Mouse (Mus musculus): ENCODE measurements around the gene 9930111J21Rik2. TPM values are rescaled to one million over a fixed set of nuclear protein-coding genes. Genes with fewer than 3 reads are reported as not detected.
"Not testable (repeated sequence)": the region's sequence is repeated elsewhere in the genome, so short reads cannot be mapped to it uniquely, and the experiment has no call there.

Gene 9930111J21Rik2
- polyA plus RNA-seq, 1 experiment from 2014 or later = 0.32 TPM

- not testable (repeated sequence) for H3K36me3 ChIP-seq (replicated peaks); DNase-seq (ENCODE audit: extremely low spot score, low spot score); H3K9me3 ChIP-seq; H3K4me3 ChIP-seq; H3K4me1 ChIP-seq; H3K27me3 ChIP-seq (ENCODE audit: poor library complexity, severe bottlenecking); H3K27ac ChIP-seq
- WGBS = 76% methylated on average over 2 of the region's 2 CpGs
These were observed 10.8 kb upstream of the 9930111J21Rik2 start for GRCm38 (mm10) chr11:49061865-49062264.

GRCm38 (mm10) chr11:49060061-49060460, 9.0 kb upstream of the 9930111J21Rik2 start:
- H3K4me1 ChIP-seq; DNase-seq (ENCODE audit: extremely low spot score, low spot score); H3K27me3 ChIP-seq (ENCODE audit: poor library complexity, severe bottlenecking); H3K4me3 ChIP-seq; H3K9me3 ChIP-seq; H3K36me3 ChIP-seq (replicated peaks); H3K27ac ChIP-seq: not testable (repeated sequence)
- WGBS = 81% methylated on average over 2 of the region's 3 CpGs

- not testable (repeated sequence) for H3K9me3 ChIP-seq; H3K4me1 ChIP-seq; H3K27ac ChIP-seq; H3K4me3 ChIP-seq; H3K27me3 ChIP-seq (ENCODE audit: poor library complexity, severe bottlenecking); DNase-seq (ENCODE audit: extremely low spot score, low spot score); H3K36me3 ChIP-seq (replicated peaks)
- no CpG with 5 or more reads among the region's 5 CpGs for WGBS
These were observed 852 bp upstream of the 9930111J21Rik2 start for GRCm38 (mm10) chr11:49051894-49052293.

GRCm38 (mm10) chr11:49050064-49050463, 978 bp downstream of the 9930111J21Rik2 start:
- not testable (repeated sequence) for H3K4me3 ChIP-seq; H3K27me3 ChIP-seq (ENCODE audit: poor library complexity, severe bottlenecking); DNase-seq (ENCODE audit: extremely low spot score, low spot score); H3K4me1 ChIP-seq; H3K27ac ChIP-seq; H3K9me3 ChIP-seq; H3K36me3 ChIP-seq (replicated peaks)

- not testable (repeated sequence) for DNase-seq (ENCODE audit: extremely low spot score, low spot score); H3K27ac ChIP-seq; H3K36me3 ChIP-seq (replicated peaks); H3K9me3 ChIP-seq; H3K4me3 ChIP-seq; H3K4me1 ChIP-seq; H3K27me3 ChIP-seq (ENCODE audit: poor library complexity, severe bottlenecking)
These were observed 39.0 kb downstream of the 9930111J21Rik2 start for GRCm38 (mm10) chr11:49012074-49012473.

- not testable (repeated sequence) for H3K4me1 ChIP-seq; H3K4me3 ChIP-seq; H3K27ac ChIP-seq; H3K9me3 ChIP-seq; H3K36me3 ChIP-seq (replicated peaks); H3K27me3 ChIP-seq (ENCODE audit: poor library complexity, severe bottlenecking); DNase-seq (ENCODE audit: extremely low spot score, low spot score)
- 53% methylated on average over 1 of the region's 1 CpGs for WGBS
These were observed 44.3 kb downstream of the 9930111J21Rik2 start for GRCm38 (mm10) chr11:49006785-49007184.

GRCm38 (mm10) chr11:49006317-49006716, 44.7 kb downstream of the 9930111J21Rik2 start:
- H3K27me3 ChIP-seq (ENCODE audit: poor library complexity, severe bottlenecking); H3K9me3 ChIP-seq; H3K36me3 ChIP-seq (replicated peaks); H3K4me1 ChIP-seq; H3K27ac ChIP-seq; DNase-seq (ENCODE audit: extremely low spot score, low spot score); H3K4me3 ChIP-seq: not testable (repeated sequence)
- WGBS = 78% methylated on average over 2 of the region's 2 CpGs

- H3K27me3 ChIP-seq (ENCODE audit: poor library complexity, severe bottlenecking); H3K9me3 ChIP-seq; H3K36me3 ChIP-seq (replicated peaks); DNase-seq (ENCODE audit: extremely low spot score, low spot score); H3K27ac ChIP-seq; H3K4me1 ChIP-seq; H3K4me3 ChIP-seq: not testable (repeated sequence)
- WGBS = 73% methylated on average over 1 of the region's 1 CpGs
These were observed 50.6 kb downstream of the 9930111J21Rik2 start for GRCm38 (mm10) chr11:49000411-49000810.

- not testable (repeated sequence) for H3K9me3 ChIP-seq; H3K27me3 ChIP-seq (ENCODE audit: poor library complexity, severe bottlenecking); H3K4me1 ChIP-seq; H3K4me3 ChIP-seq; H3K27ac ChIP-seq; H3K36me3 ChIP-seq (replicated peaks); DNase-seq (ENCODE audit: extremely low spot score, low spot score)
- WGBS = 66% methylated on average over 2 of the region's 2 CpGs
These were observed 57.0 kb downstream of the 9930111J21Rik2 start, which contains the start of gene Tgtp1 for GRCm38 (mm10) chr11:48994018-48994417. Gene Tgtp1 (minus strand): TSS chr11:48994172.

- not testable (repeated sequence) for H3K27me3 ChIP-seq (ENCODE audit: poor library complexity, severe bottlenecking); H3K27ac ChIP-seq; H3K4me1 ChIP-seq; H3K36me3 ChIP-seq (replicated peaks); H3K4me3 ChIP-seq; H3K9me3 ChIP-seq; DNase-seq (ENCODE audit: extremely low spot score, low spot score)
- WGBS = 82% methylated on average over 10 of the region's 10 CpGs
These were observed 57.7 kb downstream of the 9930111J21Rik2 start for GRCm38 (mm10) chr11:48993296-48993695.

- not testable (repeated sequence) for H3K36me3 ChIP-seq (replicated peaks); H3K9me3 ChIP-seq; H3K4me3 ChIP-seq; H3K27ac ChIP-seq; H3K27me3 ChIP-seq (ENCODE audit: poor library complexity, severe bottlenecking); DNase-seq (ENCODE audit: extremely low spot score, low spot score); H3K4me1 ChIP-seq
- 75% methylated on average over 4 of the region's 4 CpGs for WGBS
These were observed 59.1 kb downstream of the 9930111J21Rik2 start, which contains the start of gene Gm12185 for GRCm38 (mm10) chr11:48991740-48992520. Gene Gm12185 (minus strand): TSS chr11:48992226.

GRCm38 (mm10) chr11:48989981-48990380, 61.1 kb downstream of the 9930111J21Rik2 start:
- not testable (repeated sequence) for H3K9me3 ChIP-seq; H3K27ac ChIP-seq; DNase-seq (ENCODE audit: extremely low spot score, low spot score); H3K27me3 ChIP-seq (ENCODE audit: poor library complexity, severe bottlenecking); H3K4me3 ChIP-seq; H3K36me3 ChIP-seq (replicated peaks); H3K4me1 ChIP-seq
- 80% methylated on average over 2 of the region's 2 CpGs for WGBS

- not testable (repeated sequence) for H3K4me1 ChIP-seq; H3K27me3 ChIP-seq (ENCODE audit: poor library complexity, severe bottlenecking); H3K4me3 ChIP-seq; H3K27ac ChIP-seq; H3K36me3 ChIP-seq (replicated peaks); H3K9me3 ChIP-seq; DNase-seq (ENCODE audit: extremely low spot score, low spot score)
- 77% methylated on average over 2 of the region's 3 CpGs for WGBS
These were observed 62.8 kb downstream of the 9930111J21Rik2 start for GRCm38 (mm10) chr11:48988219-48988618.

- WGBS = no CpG with 5 or more reads among the region's 3 CpGs
- DNase-seq (ENCODE audit: extremely low spot score, low spot score); H3K36me3 ChIP-seq (replicated peaks); H3K27me3 ChIP-seq (ENCODE audit: poor library complexity, severe bottlenecking); H3K27ac ChIP-seq; H3K4me1 ChIP-seq; H3K4me3 ChIP-seq; H3K9me3 ChIP-seq: not testable (repeated sequence)
These were observed 68.2 kb downstream of the 9930111J21Rik2 start for GRCm38 (mm10) chr11:48982848-48983247.
